Mouse (Mus musculus) stomach, embryonic 15.5 days (tissue): ENCODE measurements around the gene Tgds. TPM values are rescaled to one million over a fixed set of nuclear protein-coding genes. Genes with fewer than 3 reads are reported as not detected.

ENCODE experiments used
- ATAC-seq: fragments of 200-750 bp; cut with Nextera tagmentation; 2 replicates; pipeline ENCODE4 v1.8.0; 2017; ENCODE audit warnings: low read depth, moderate number of reproducible peaks, moderate TSS enrichment; ENCODE audit not compliant: insufficient read depth, low FRiP score
- H3K27ac ChIP-seq: fragments of 300-500 bp; sonication (generic); 2 replicates; pipeline ENCODE4 v1.5.1; 2015; ENCODE audit warnings: mild to moderate bottlenecking, inconsistent platforms
- H3K27me3 ChIP-seq: fragments of 300-500 bp; sonication (generic); replicated peaks from 2 replicates; pipeline ENCODE4 v1.6.1; 2015; ENCODE audit warnings: inconsistent platforms
- H3K36me3 ChIP-seq: fragments of 300-500 bp; sonication (generic); 2 replicates; pipeline ENCODE4 v1.6.1; 2015; ENCODE audit warnings: inconsistent platforms
- H3K4me1 ChIP-seq: fragments of 300-500 bp; sonication (generic); 2 replicates; pipeline ENCODE4 v1.6.1; 2015; ENCODE audit warnings: inconsistent platforms
- H3K4me2 ChIP-seq: fragments of 300-500 bp; sonication (generic); 2 replicates; pipeline ENCODE4 v1.6.1; 2015; ENCODE audit warnings: mild to moderate bottlenecking, inconsistent platforms
- H3K4me3 ChIP-seq: fragments of 300-500 bp; sonication (generic); replicated peaks from 2 replicates; pipeline ENCODE4 v1.5.1; 2015; ENCODE audit warnings: inconsistent platforms
- H3K9ac ChIP-seq: fragments of 300-500 bp; sonication (generic); 2 replicates; pipeline ENCODE4 v1.6.1; 2015; ENCODE audit warnings: inconsistent platforms
- H3K9me3 ChIP-seq: fragments of 300-500 bp; sonication (generic); 2 replicates; pipeline ENCODE4 v1.6.1; 2016; ENCODE audit warnings: inconsistent platforms
- WGBS: fragments of 180-500 bp; shearing (Covaris S2); methylation state at CpG from one replicate; pipeline ENCODE4 v1.1.7; 2015; 5-methylcytosine and 5-hydroxymethylcytosine counted together
- polyA plus RNA-seq: library from polyadenylated mRNA; unstranded; fragments of >200 nt; fragmentation: Nextera tagmentation; extraction: Ambion mirVana; gene quantifications from 2 replicates; pipeline ENCODE4 v1.2.1, GENCODE M21; 2015

Tgds gene
- 34.0 and 34.6 TPM in 2 replicates for polyA plus RNA-seq

DNA sequence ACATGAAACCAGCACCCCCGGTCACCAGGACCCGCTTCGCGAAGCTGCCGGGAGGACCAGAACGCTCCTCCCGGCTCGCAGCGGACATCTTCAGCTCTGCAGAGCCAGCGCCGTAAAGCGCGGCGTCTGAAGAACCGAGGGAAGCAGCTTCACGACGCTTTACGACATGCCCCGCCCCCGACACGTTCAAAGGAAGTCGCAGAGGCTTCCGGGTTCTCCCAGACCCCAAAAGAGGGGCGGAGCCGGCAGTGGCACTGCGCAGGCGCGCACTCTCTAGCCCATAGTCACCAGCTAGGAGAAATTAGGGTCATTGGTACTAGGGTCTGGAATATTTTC is at the start of gene Tgds:
TSS of gene Tgds (minus strand) at position 114 of the 336 bp plus-strand sequence.
- H3K4me3 ChIP-seq: peak within 1 kb of the TSS; percentile 78
- H3K27ac ChIP-seq: no peak within 1 kb of the TSS

DNA sequence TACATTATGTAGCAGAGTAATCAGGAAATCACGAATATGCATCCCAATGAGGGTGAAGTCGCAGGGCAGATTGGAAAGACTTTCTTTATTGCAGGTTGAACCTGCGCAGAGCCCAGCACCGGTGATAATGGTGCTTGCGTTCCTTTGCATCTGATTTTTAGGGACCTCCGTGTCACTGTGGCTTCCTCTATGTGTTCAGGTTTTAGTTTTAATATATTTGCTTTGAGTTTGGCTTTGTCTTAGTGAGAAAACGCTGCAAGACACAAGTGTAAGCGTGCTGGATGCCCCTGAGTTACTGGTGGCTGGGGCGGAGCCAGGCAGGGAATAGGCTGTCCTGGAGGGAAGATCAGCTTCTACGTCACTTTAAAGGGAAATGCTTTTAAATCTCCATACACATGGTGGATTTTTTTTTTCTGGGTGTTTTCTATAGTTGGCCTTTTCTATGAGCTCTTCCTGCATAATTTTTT is 48.2 kb upstream of the Tgds start:
- Histone ChIP-seq H3K4me3 (peak overlapping the region; percentile 47), H3K27ac (peak overlapping the region; percentile 87), H3K9ac (no peak overlapping the region), H3K4me1 (0 out of 2 replicates have a peak, but pooled peaks cover 5% of the 10 kb centered on the region), H3K4me2 (peak overlapping the region; percentile 76), H3K36me3 (no peaks in the 10 kb centered on the region), H3K9me3 (no peaks in the 10 kb centered on the region), H3K27me3 (no peaks in the 10 kb centered on the region)
- 4% methylated on average over 10 of the region's 10 CpGs for WGBS
- peak; percentile 70; the same call in 1 of the 2 replicates for ATAC-seq

More for the DNA sequence above, at the start of gene Tgds:
- Histone ChIP-seq H3K4me2 (peak within 1 kb of the TSS; percentile 72), H3K9me3 (no peaks in the 10 kb centered on the region), H3K36me3 (no peaks in the 10 kb centered on the region), H3K27me3 (no peaks in the 10 kb centered on the region), H3K9ac (peak within 1 kb of the TSS; percentile 26; the same call in 1 of the 2 replicates), H3K4me1 (peaks cover 14% of the 10 kb centered on the region)
- ATAC-seq: peak; percentile 67
- WGBS: 0% methylated on average over 28 of the region's 28 CpGs

DNA sequence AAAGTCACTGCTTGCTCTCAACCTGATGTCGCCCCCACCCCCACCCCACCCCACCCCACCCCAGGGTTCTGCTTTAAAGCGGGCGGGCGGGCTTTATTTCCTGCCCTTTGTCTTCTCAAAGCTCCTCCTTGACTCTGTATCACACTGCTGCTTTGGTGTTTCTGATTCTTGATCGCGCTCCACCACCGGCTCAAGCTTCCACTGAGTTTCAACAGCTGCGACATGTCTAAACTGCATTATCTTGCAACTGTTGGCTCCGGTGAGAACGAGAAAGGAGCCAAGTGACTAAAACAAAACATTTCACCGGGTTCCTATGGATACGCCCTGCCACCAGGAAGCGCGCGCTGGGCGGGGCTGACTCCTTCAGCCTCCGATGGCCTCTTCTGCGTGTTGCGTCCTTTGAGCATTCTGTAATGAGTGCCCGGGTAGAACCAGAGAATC is 47.6 kb upstream of the Tgds start:
- Histone ChIP-seq H3K9me3 (no peaks in the 10 kb centered on the region), H3K27me3 (no peaks in the 10 kb centered on the region), H3K4me3 (peak overlapping the region; percentile 47), H3K4me1 (0 out of 2 replicates have a peak, but pooled peaks cover 5% of the 10 kb centered on the region), H3K27ac (peak overlapping the region; percentile 87), H3K4me2 (peak overlapping the region; percentile 76), H3K9ac (no peak overlapping the region), H3K36me3 (no peaks in the 10 kb centered on the region)
- ATAC-seq: peak; percentile 75
- under 1% methylated on average over 20 of the region's 20 CpGs for WGBS

DNA sequence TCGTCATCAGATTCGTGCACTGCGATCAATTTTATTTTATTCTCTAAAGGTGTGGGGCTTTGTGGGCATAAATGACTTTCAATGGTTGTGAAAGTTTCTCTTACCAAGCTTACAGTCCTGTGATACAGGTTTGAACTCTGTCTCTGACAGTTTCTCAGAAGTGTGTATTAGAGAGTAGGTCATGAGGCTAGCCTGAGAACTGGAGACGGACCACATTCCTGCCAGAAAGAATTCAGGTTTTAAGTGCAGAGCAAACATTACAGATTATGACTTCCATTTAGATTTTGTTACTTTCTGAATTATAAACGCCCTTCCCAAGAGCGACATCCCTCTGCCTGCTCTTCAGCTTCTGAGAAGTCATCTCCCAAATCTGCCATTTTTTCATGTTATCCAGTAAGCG is 47.1 kb upstream of the Tgds start:
- Histone ChIP-seq H3K9me3 (no peaks in the 10 kb centered on the region), H3K27me3 (no peaks in the 10 kb centered on the region), H3K4me2 (peak overlapping the region; percentile 76), H3K27ac (peak overlapping the region; percentile 87), H3K4me3 (peak overlapping the region; percentile 47), H3K36me3 (no peaks in the 10 kb centered on the region), H3K4me1 (0 out of 2 replicates have a peak, but pooled peaks cover 5% of the 10 kb centered on the region), H3K9ac (no peak overlapping the region)
- 27% methylated on average over 7 of the region's 7 CpGs for WGBS
- peak; percentile 29; the same call in 1 of the 2 replicates for ATAC-seq

DNA sequence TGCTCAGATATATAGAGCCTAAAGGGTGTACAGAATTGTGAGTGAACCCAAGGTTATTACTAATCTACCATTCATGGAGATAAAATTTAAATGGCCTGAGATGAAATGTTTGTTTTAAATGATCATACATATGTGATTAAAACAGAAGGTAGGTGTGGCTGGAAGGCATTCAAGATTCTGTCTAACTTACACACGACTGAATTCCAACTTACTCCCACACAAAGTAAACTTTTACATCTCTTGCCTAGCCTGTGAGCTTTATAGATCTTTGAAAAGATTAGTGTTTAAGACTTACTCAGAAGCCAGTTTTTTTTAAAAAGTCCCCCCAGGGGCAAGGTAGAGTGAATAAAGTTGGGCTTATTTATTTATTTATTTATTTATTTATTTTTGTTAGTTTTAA is 46.7 kb upstream of the Tgds start:
- WGBS: 17% methylated on average over 1 of the region's 1 CpGs
- no peaks in the 10 kb centered on the region for H3K27me3 ChIP-seq
- H3K4me1 ChIP-seq: 0 out of 2 replicates have a peak, but pooled peaks cover 5% of the 10 kb centered on the region
- no peak overlapping the region for H3K4me3 ChIP-seq
- no peak overlapping the region for H3K9ac ChIP-seq
- H3K9me3 ChIP-seq: no peaks in the 10 kb centered on the region
- no peak; the same call in 1 of the 2 replicates for ATAC-seq
- no peak overlapping the region for H3K27ac ChIP-seq
- H3K4me2 ChIP-seq: peak overlapping the region; percentile 76
- no peaks in the 10 kb centered on the region for H3K36me3 ChIP-seq

DNA sequence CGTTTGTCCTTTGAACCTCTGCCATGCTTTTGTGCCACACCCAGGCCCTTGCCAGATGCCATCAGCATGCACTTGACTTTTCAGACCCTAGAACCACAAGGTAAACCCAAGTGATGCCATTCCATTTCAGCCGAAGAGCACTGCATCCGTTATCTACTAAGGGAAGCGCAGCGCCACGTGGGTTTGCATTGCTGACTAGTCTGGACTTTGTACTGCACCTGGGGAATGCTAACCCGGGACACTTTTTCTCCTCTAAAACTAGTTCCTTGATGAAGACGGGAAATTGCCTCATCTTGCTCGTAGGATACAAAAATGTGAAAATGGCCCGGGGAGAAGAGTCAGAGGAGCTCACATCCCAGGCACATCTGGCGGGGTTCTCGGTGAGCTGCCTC is 43.1 kb upstream of the Tgds start:
- 0 out of 2 replicates have a peak, but pooled peaks cover 4% of the 10 kb centered on the region for H3K36me3 ChIP-seq
- H3K27me3 ChIP-seq: no peaks in the 10 kb centered on the region
- ATAC-seq: no peak
- H3K4me2 ChIP-seq: no peak overlapping the region
- no peak overlapping the region for H3K9ac ChIP-seq
- H3K4me1 ChIP-seq: 0 out of 2 replicates have a peak, but pooled peaks cover 5% of the 10 kb centered on the region
- no peak overlapping the region for H3K4me3 ChIP-seq
- H3K9me3 ChIP-seq: no peaks in the 10 kb centered on the region
- 75% methylated on average over 12 of the region's 12 CpGs for WGBS
- H3K27ac ChIP-seq: no peak overlapping the region

DNA sequence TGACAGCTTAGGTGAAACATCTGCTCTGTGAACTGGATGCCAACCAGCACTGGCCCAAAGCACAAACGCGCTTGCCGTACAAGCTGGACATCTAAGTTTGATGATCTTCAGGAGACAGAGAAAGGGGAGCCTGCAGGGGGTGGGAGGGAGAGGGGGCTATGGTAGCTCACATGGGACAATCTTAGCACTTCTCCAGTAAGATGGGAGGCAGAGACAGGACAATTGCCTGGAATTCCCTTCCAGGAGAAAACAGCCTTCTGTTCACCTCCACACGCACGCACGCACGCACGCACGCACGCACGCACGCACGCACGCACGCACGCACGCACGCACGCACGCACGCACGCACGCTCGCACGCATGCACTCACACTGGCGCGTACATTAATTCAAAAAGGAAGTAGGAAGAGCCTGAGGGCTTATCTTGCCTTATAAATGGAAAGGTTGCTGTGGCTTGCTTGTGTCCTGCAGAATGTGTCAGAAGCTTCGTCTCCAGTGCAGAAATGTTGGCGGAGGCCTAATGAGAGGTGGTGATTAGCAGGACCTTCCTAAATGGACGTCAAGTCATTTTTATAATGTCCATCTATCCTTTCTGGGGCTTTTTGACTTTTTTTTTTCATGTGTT is 42.6 kb upstream of the Tgds start:
- Histone ChIP-seq H3K9me3 (no peaks in the 10 kb centered on the region), H3K9ac (no peak overlapping the region), H3K4me2 (no peak overlapping the region), H3K27me3 (no peaks in the 10 kb centered on the region), H3K4me3 (no peak overlapping the region), H3K4me1 (0 out of 2 replicates have a peak, but pooled peaks cover 5% of the 10 kb centered on the region), H3K27ac (no peak overlapping the region), H3K36me3 (0 out of 2 replicates have a peak, but pooled peaks cover 4% of the 10 kb centered on the region)
- no peak for ATAC-seq
- 85% methylated on average over 30 of the region's 30 CpGs for WGBS

DNA sequence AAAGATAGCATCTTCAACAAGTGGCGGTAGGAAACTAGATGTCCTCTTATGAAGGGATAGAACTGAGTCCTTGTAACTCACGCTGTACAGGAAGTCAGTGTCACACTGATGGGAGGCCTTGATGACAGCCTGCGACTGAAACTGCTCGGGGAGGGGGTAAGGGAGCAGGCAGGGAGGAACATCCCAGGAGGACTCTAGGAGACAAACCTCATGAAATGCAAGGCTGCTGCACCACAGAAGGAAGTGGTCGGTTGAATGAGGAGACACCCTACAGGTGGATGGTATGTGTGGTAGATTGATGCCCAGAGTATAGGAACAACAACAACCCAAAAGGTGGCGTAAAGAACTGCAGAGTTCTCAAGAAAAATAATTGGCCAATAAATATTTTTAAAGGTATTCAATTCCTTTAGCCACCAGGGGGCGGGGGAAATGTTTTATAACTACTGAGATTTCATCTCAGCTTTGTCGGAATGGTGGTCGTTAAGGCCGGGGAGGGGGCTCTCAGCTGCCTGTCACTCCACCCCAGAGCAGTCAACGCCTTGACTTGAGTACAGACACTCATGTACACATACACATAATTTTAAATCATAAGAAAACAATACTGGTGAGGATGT is 41.1 kb upstream of the Tgds start:
- ATAC-seq: no peak
- WGBS: 68% methylated on average over 11 of the region's 11 CpGs
- 0 out of 2 replicates have a peak, but pooled peaks cover 1% of the 10 kb centered on the region for H3K4me1 ChIP-seq
- no peak overlapping the region for H3K9ac ChIP-seq
- no peak overlapping the region for H3K27ac ChIP-seq
- H3K4me2 ChIP-seq: no peak overlapping the region
- H3K27me3 ChIP-seq: no peaks in the 10 kb centered on the region
- 0 out of 2 replicates have a peak, but pooled peaks cover 10% of the 10 kb centered on the region for H3K36me3 ChIP-seq
- H3K4me3 ChIP-seq: no peak overlapping the region
- H3K9me3 ChIP-seq: no peaks in the 10 kb centered on the region

DNA sequence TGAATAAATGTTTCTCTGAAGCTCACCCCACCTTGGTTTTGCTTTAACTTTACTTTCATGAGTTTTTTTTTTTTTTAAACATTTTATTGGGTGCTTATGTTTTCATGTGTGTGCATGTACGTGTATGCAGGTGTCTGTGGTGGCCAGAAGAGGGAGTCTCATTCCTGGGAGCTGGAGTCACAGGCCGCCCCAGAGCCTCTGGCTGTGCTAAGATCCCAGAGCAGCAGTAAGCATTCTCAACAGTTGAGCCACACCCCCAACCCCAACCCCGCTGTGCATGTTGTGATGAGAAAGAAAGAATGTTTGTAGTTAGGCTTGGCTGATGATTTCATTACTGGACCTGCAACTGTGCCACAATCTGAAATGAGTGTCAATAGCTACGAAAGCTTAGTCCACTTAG is 36.2 kb upstream of the Tgds start:
- 94% methylated on average over 4 of the region's 4 CpGs for WGBS

DNA sequence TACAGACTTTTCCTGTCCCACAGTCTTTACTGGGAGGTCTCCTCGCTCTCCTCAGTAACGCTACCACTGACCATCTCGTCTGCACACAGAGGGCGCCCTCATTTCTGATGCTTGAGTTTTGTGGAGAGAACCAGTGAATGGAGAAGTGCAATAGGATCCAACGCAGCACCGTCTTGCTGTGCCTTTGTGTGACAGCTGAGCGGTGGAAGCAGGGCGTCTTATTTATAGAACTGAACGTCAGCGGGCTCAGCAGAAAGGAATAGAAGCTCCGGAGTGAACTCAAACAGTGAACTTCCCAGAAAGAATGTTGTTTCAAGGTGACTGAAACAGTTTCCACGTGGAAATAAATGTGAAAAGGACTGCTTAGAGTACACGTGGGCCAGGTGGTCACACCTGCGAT is 30.1 kb upstream of the Tgds start:
- no peak overlapping the region for H3K4me2 ChIP-seq
- 72% methylated on average over 14 of the region's 14 CpGs for WGBS
- no peak overlapping the region for H3K4me3 ChIP-seq
- no peaks in the 10 kb centered on the region for H3K4me1 ChIP-seq
- H3K9ac ChIP-seq: no peak overlapping the region
- no peak for ATAC-seq
- H3K9me3 ChIP-seq: no peaks in the 10 kb centered on the region
- H3K27ac ChIP-seq: no peak overlapping the region
- no peaks in the 10 kb centered on the region for H3K27me3 ChIP-seq
- H3K36me3 ChIP-seq: peaks cover 40% of the 10 kb centered on the region

More for the DNA sequence above, 36.2 kb upstream of the Tgds start:
- Histone ChIP-seq H3K4me2 (no peak overlapping the region), H3K9me3 (no peaks in the 10 kb centered on the region), H3K36me3 (peaks cover 15% of the 10 kb centered on the region; the same call in 1 of the 2 replicates), H3K27ac (no peak overlapping the region), H3K27me3 (no peaks in the 10 kb centered on the region), H3K9ac (no peak overlapping the region), H3K4me3 (no peak overlapping the region), H3K4me1 (no peaks in the 10 kb centered on the region)
- no peak for ATAC-seq

DNA sequence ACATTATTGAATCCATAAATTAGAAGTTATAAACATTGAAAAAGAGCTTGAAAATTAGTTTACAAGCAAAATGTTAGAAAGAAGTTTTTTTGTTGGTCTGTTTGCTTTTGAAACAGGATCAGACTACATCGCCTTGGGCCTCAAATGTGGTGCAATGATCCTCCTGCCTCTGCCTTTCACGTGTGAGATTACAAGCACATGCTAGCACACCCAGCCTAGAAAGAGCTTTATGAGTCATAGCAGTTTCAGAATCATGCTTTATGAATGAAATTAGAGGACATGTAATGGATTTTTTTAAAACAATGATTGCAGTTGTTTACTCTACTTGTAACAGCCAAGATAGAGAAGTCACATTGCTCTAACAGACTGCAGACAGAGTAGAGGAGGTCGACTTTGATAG is 29.2 kb upstream of the Tgds start:
- ATAC-seq: no peak
- Histone ChIP-seq H3K36me3 (peaks cover 41% of the 10 kb centered on the region), H3K27me3 (no peaks in the 10 kb centered on the region), H3K4me3 (no peak overlapping the region), H3K9ac (no peak overlapping the region), H3K4me2 (no peak overlapping the region), H3K27ac (no peak overlapping the region), H3K4me1 (no peaks in the 10 kb centered on the region), H3K9me3 (no peaks in the 10 kb centered on the region)
- WGBS: 76% methylated on average over 3 of the region's 3 CpGs

DNA sequence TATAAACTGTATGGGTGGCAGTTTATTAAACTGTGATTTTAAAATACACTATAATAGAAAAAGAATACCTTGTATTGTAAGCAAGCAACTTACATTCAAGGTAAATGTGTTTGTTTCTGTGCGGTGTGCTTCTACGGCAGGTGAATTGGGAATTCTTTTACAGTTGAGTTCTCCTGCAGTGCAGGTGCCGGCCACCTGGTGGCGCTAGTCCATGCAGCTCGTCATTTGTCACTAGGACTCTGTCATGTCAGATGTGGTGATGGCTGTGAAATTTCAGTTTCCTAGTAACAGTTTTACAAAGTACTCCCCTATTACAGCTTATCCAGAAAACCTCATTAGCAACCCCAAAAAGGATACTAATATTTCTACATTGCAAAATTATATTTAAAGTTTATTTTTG is 24.6 kb upstream of the Tgds start:
- Histone ChIP-seq H3K4me2 (no peak overlapping the region), H3K9ac (no peak overlapping the region), H3K4me1 (no peaks in the 10 kb centered on the region), H3K9me3 (no peaks in the 10 kb centered on the region), H3K4me3 (no peak overlapping the region), H3K36me3 (peaks cover 43% of the 10 kb centered on the region), H3K27ac (no peak overlapping the region), H3K27me3 (no peaks in the 10 kb centered on the region)
- 29% methylated on average over 5 of the region's 5 CpGs for WGBS
- ATAC-seq: no peak
